Mouse (Mus musculus): ENCODE data around the gene Olfr669. TPM values are rescaled to one million over a fixed set of nuclear protein-coding genes. Genes with fewer than 3 reads are reported as not detected.
"Not testable (repeated sequence)": the region's sequence is repeated elsewhere in the genome, so short reads cannot be mapped to it uniquely, and the experiment has no call there.

Gene Olfr669
- not detected for total RNA-seq (2021)
- not detected in 2 replicates for polyA plus RNA-seq (2012; rRNA removed)
- long read RNA-seq: 0 reads

DNA sequence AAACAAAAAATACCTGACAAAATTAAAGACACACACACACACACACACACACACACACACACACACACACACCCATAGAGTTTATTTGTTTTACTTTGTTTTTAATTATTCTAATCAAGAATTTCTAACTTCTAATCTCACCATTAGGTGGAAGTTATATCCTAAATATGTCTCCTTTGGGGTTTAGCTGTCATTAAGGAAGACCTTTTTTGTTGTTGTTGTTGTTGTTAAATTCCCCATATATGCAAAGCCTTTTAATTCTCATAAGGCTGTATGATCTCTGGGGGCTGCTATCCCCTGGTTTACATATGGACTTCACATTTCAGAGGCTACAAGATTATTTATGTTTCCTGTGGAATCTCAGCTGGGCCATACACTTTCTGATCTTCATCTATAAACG lies at the start of gene Olfr669:
Gene Olfr669 (plus strand): TSS at position 301 of the 400 bp plus-strand sequence.
- DNase-seq: no peak

- DNase-seq: no peak
These were observed 38.2 kb upstream of the Olfr669 start, which contains the start of gene Olfr666 for GRCm38 (mm10) chr7:104895852-104896251. Olfr666 (minus strand) TSS chr7:104895952.

DNA sequence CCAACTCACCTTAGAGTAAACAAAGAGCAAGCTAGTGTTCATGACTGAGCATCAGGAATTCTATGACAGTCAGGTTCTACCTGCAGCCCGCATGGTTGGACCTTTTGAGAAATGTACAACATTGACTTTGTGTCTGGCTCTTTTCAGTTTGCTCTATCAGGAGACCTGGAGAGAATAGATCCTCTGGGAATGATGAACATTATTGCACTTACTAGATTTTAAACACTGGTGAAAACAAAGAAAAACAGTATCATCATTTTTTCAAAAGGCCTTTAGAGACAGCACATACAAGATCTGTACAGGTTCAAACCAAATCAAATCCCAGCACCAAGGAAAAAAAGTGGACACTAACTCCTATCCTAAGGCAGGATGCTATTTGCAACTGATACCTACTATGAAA lies 12.7 kb upstream of the Olfr669 start, which contains the start of gene Olfr667:
Gene Olfr667 (minus strand): TSS at position 101 of the 400 bp plus-strand sequence.
- no peak for DNase-seq

GRCm38 (mm10) chr7:104927957-104928356 lies 6.1 kb upstream of the Olfr669 start, which contains the start of gene Olfr668:
Olfr668 (minus strand) TSS chr7:104928057.
- DNase-seq: no peak

- DNase-seq: not testable (repeated sequence)
These were observed 16.2 kb downstream of the Olfr669 start for GRCm38 (mm10) chr7:104950234-104950633.

GRCm38 (mm10) chr7:104962520-104962919 lies 28.5 kb downstream of the Olfr669 start, which contains the start of gene Olfr670:
Olfr670 (minus strand) TSS chr7:104962620.
- no peak for DNase-seq

GRCm38 (mm10) chr7:104972507-104972906 lies 38.5 kb downstream of the Olfr669 start:
- not testable (repeated sequence) for DNase-seq

DNA sequence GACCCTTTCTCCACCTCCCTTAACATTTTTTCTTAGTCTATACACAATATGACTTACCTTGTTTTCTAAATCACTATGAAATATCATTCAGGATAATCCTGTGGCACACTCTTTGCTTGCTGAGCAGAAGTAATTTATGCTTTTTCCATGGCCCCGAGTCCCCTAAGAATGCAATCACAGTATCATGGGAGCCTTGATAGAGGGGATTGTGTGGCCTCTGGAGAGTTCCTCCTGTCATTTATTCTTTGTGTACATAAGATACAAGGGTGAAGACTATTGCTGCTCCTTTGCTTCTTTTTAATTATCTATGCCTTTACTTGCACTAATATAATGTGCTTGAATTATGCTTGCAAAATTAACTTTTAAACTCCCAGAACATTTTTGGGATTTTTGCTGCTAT lies 45.0 kb downstream of the Olfr669 start, which contains the start of gene Olfr671:
Gene Olfr671 (minus strand): TSS at position 101 of the 400 bp plus-strand sequence.
- no peak for DNase-seq

Other genes starting within 250 kb of the Olfr669 start
- not detected for gene Olfr661, start 247.7 kb upstream of the Olfr669 start, total RNA-seq (2021)
- not detected in 2 replicates for gene Olfr661, start 247.7 kb upstream of the Olfr669 start, polyA plus RNA-seq (2012; rRNA removed)
- not detected for gene Usp17le, start 156.8 kb upstream of the Olfr669 start, total RNA-seq (2021)
- gene Usp17le, start 156.8 kb upstream of the Olfr669 start, polyA plus RNA-seq (2012; rRNA removed): not detected in 2 replicates
- gene Usp17lb, start 91.6 kb upstream of the Olfr669 start, total RNA-seq (2021): under 1 TPM in 1 of 2 experiments, not detected in 1; 0.37 TPM
- gene Usp17lb, start 91.6 kb upstream of the Olfr669 start, polyA plus RNA-seq (2012; rRNA removed): not detected in 2 replicates
- gene Usp17la, start 77.2 kb upstream of the Olfr669 start, total RNA-seq (2021): not detected
- not detected in 2 replicates for gene Usp17la, start 77.2 kb upstream of the Olfr669 start, polyA plus RNA-seq (2012; rRNA removed)
- not detected for gene Olfr665, start 56.2 kb upstream of the Olfr669 start, total RNA-seq (2021)
- not detected in 2 replicates for gene Olfr665, start 56.2 kb upstream of the Olfr669 start, polyA plus RNA-seq (2012; rRNA removed)
- gene Olfr666, start 38.3 kb upstream of the Olfr669 start, total RNA-seq (2021): not detected
- gene Olfr666, start 38.3 kb upstream of the Olfr669 start, polyA plus RNA-seq (2012; rRNA removed): not detected in 2 replicates
- gene Olfr667, start 12.8 kb upstream of the Olfr669 start, total RNA-seq (2021): not detected
- gene Olfr667, start 12.8 kb upstream of the Olfr669 start, polyA plus RNA-seq (2012; rRNA removed): not detected in 2 replicates
- gene Olfr668, start 6.2 kb upstream of the Olfr669 start, total RNA-seq (2021): not detected
- not detected in 2 replicates for gene Olfr668, start 6.2 kb upstream of the Olfr669 start, polyA plus RNA-seq (2012; rRNA removed)
- not detected for gene Olfr670, start 28.4 kb downstream of the Olfr669 start, total RNA-seq (2021)
- gene Olfr670, start 28.4 kb downstream of the Olfr669 start, polyA plus RNA-seq (2012; rRNA removed): not detected in 2 replicates
- gene Olfr671, start 44.9 kb downstream of the Olfr669 start, total RNA-seq (2021): not detected
- gene Olfr671, start 44.9 kb downstream of the Olfr669 start, polyA plus RNA-seq (2012; rRNA removed): not detected in 2 replicates
- not detected for gene Olfr672, start 67.8 kb downstream of the Olfr669 start, total RNA-seq (2021)
- gene Olfr672, start 67.8 kb downstream of the Olfr669 start, polyA plus RNA-seq (2012; rRNA removed): not detected in 2 replicates
- gene Olfr675, start 94.2 kb downstream of the Olfr669 start, total RNA-seq (2021): not detected
- not detected in 2 replicates for gene Olfr675, start 94.2 kb downstream of the Olfr669 start, polyA plus RNA-seq (2012; rRNA removed)
- gene Olfr676, start 98.5 kb downstream of the Olfr669 start, total RNA-seq (2021): not detected
- not detected in 2 replicates for gene Olfr676, start 98.5 kb downstream of the Olfr669 start, polyA plus RNA-seq (2012; rRNA removed)
- not detected for gene Olfr677, start 117.1 kb downstream of the Olfr669 start, total RNA-seq (2021)
- gene Olfr677, start 117.1 kb downstream of the Olfr669 start, polyA plus RNA-seq (2012; rRNA removed): not detected in 2 replicates
- gene Olfr678, start 130.2 kb downstream of the Olfr669 start, total RNA-seq (2021): not detected
- gene Olfr678, start 130.2 kb downstream of the Olfr669 start, polyA plus RNA-seq (2012; rRNA removed): not detected in 2 replicates
- not detected for gene Olfr679, start 147.0 kb downstream of the Olfr669 start, total RNA-seq (2021)
- gene Olfr679, start 147.0 kb downstream of the Olfr669 start, polyA plus RNA-seq (2012; rRNA removed): not detected in 2 replicates
- not detected for gene Olfr680-ps1, start 158.6 kb downstream of the Olfr669 start, total RNA-seq (2021)
- not detected in 2 replicates for gene Olfr680-ps1, start 158.6 kb downstream of the Olfr669 start, polyA plus RNA-seq (2012; rRNA removed)
- not detected for gene Olfr681, start 182.6 kb downstream of the Olfr669 start, total RNA-seq (2021)
- not detected in 2 replicates for gene Olfr681, start 182.6 kb downstream of the Olfr669 start, polyA plus RNA-seq (2012; rRNA removed)
- gene Olfr683, start 212.8 kb downstream of the Olfr669 start, total RNA-seq (2021): not detected
- gene Olfr683, start 212.8 kb downstream of the Olfr669 start, polyA plus RNA-seq (2012; rRNA removed): not detected in 2 replicates
- not detected for gene Olfr684, start 229.4 kb downstream of the Olfr669 start, total RNA-seq (2021)
- gene Olfr684, start 229.4 kb downstream of the Olfr669 start, polyA plus RNA-seq (2012; rRNA removed): not detected in 2 replicates

All from adrenal gland, adult 2 months (tissue).